Comparison of ENCODE assay signal across 18 mouse cellular contexts in the genomic region with DNA sequence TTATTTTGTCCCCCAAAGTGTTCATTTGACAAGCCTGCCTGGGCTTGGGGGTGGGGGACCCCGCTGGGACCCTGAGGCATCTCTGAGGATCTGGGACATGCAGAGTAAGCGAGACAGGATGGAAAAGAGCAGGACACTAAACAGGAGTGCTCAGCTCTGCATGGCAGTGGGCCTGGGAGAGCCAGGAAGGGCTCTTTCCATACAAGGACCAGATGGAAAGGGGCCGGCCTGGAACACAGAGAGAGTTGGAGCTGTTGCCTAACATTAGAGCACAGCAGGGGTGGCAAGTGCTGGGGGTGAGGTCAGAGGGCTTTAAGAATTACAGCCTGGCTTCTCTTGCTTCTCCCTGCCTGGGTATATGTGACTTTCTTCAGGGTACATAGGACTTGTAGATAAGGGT. TPM values are rescaled to one million over a fixed set of nuclear protein-coding genes. Genes with fewer than 3 reads are reported as not detected.
"Had no signal": no experiment of that assay in that cellular context is flagged by ENCODE, and none has a peak within 500 bp of the region (broad histone marks: within the 10 kb centered on the region; RNA-seq: fewer than 3 reads in every experiment).

No protein-coding gene starts in this region.

- ATAC-seq: lung, postnatal 0 days; midbrain, embryonic 13.5 days had no signal

- H3K4me3 ChIP-seq: layer of hippocampus, adult 2 months; left cerebral cortex, adult 2 months; limb, embryonic 12.5 days; midbrain, embryonic 13.5 days; myocyte; neural tube, embryonic 15.5 days had no signal

- H3K36me3 ChIP-seq: limb, embryonic 12.5 days; midbrain, embryonic 13.5 days; neural tube, embryonic 15.5 days had no signal

- H3K4me1 ChIP-seq: limb, embryonic 12.5 days; midbrain, embryonic 13.5 days; neural tube, embryonic 15.5 days had no signal

- H3K4me2 ChIP-seq: limb, embryonic 12.5 days; midbrain, embryonic 13.5 days; neural tube, embryonic 15.5 days had no signal

- DNase-seq: kidney, adult 9 months; kidney, postnatal 4 days; liver; lung, adult 2 months; lung, postnatal 36 days; right cerebral cortex, adult 18-20 months; right cerebral cortex, postnatal 25 days; thymus, postnatal 4 days had no signal

- H3K9ac ChIP-seq: limb, embryonic 12.5 days; liver, embryonic 14.5 days; midbrain, embryonic 13.5 days; neural tube, embryonic 15.5 days had no signal

- H3K27ac ChIP-seq: kidney, postnatal 0 days; layer of hippocampus, adult 2 months; left cerebral cortex, adult 2 months; limb, embryonic 12.5 days; liver, embryonic 14.5 days; midbrain, embryonic 13.5 days; neural tube, embryonic 15.5 days had no signal

- H3K9me3 ChIP-seq: limb, embryonic 12.5 days; midbrain, embryonic 13.5 days; neural tube, embryonic 15.5 days had no signal

- H3K27me3 ChIP-seq: limb, embryonic 12.5 days; midbrain, embryonic 13.5 days; neural tube, embryonic 15.5 days had no signal

RNA-seq across cellular contexts. Expression of a gene that starts 43.2 kb away (rescaled TPM):
- polyA plus RNA-seq: kidney, postnatal 0 days; limb, embryonic 12.5 days; lung, postnatal 0 days; stomach, embryonic 16.5 days had no signal
